In genomic region chr4:133083991-133084861, GRCm38 (mm10) we compare ENCODE assay signal across 8 mouse cellular contexts. TPM values are rescaled to one million over a fixed set of nuclear protein-coding genes. Genes with fewer than 3 reads are reported as not detected.
DNase-seq lines count a peak whose midpoint lies in the region; ATAC-seq and TF ChIP-seq lines count a peak whose summit lies in the region.

No protein-coding gene starts in this region.

- no peaks in the 10 kb centered on the region for H3K9me3 ChIP-seq in intestine, embryonic 14.5 days (ENCODE audit: control insufficient read depth, low read length)
- H3K9me3 ChIP-seq in liver, embryonic 16.5 days (replicated peaks; ENCODE audit: control insufficient read depth, low read length): no peaks in the 10 kb centered on the region
- H3K9me3 ChIP-seq in stomach, embryonic 14.5 days (ENCODE audit: control insufficient read depth, low read depth, low read length): no peaks in the 10 kb centered on the region

- no peak for TF ChIP-seq CTCF in left cerebral cortex, adult 2 months (IDR thresholded peaks at IDR 0.05)
- TF ChIP-seq CTCF in cerebellum, adult 2 months (IDR thresholded peaks at IDR 0.05; ENCODE audit: borderline replicate concordance, insufficient read depth, low read depth, low read length): no peak

- H3K36me3 ChIP-seq in intestine, embryonic 14.5 days (ENCODE audit: control insufficient read depth, insufficient read depth, low read length): peaks cover 13% of the 10 kb centered on the region
- no peaks in the 10 kb centered on the region for H3K36me3 ChIP-seq in liver, embryonic 16.5 days (ENCODE audit: control insufficient read depth, insufficient read depth)
- peaks cover 7% of the 10 kb centered on the region; the same call in 1 of the 2 replicates for H3K36me3 ChIP-seq in stomach, embryonic 14.5 days (ENCODE audit: control insufficient read depth, insufficient read depth, low read length)

- peak overlapping the region; percentile 85 for H3K4me2 ChIP-seq in intestine, embryonic 14.5 days (ENCODE audit: low read length)
- H3K4me2 ChIP-seq in liver, embryonic 16.5 days (ENCODE audit: low read depth, low read length): no peak overlapping the region
- peak overlapping the region; percentile 75 for H3K4me2 ChIP-seq in stomach, embryonic 14.5 days (replicated peaks; ENCODE audit: low read depth, low read length)

- DNase-seq in left cerebral cortex, adult 2 months (ENCODE audit: extremely low spot score in 1 of 2, low spot score in 2 of 2): peak in 1 of 2 experiments; percentile 49
- DNase-seq in left cerebral cortex, adult 11 months (ENCODE audit: low spot score): no peak
- peak; percentile 75 to 82 for DNase-seq in cerebellum, adult 2 months
- DNase-seq in gastrocnemius, postnatal 36 days: peak; percentile 74 to 80
- peak; percentile 76 for DNase-seq in intestine, embryonic 14.5 days (ENCODE audit: low spot score)

- H3K4me3 ChIP-seq in left cerebral cortex, adult 2 months: peak overlapping the region; percentile 38
- H3K4me3 ChIP-seq in cerebellum, adult 2 months (replicated peaks; ENCODE audit: insufficient read depth, low read depth, low read length): no peak overlapping the region
- peak overlapping the region; percentile 35 for H3K4me3 ChIP-seq in intestine, embryonic 14.5 days (ENCODE audit: low read depth, low read length)
- H3K4me3 ChIP-seq in liver, embryonic 16.5 days (ENCODE audit: low read depth, low read length): no peak overlapping the region
- peak overlapping the region; percentile 30 for H3K4me3 ChIP-seq in stomach, embryonic 14.5 days (ENCODE audit: low read depth, low read length)

- WGBS in cerebellum, adult 2 months: 1% methylated on average over 3 of the region's 3 CpGs
- 17% methylated on average over 3 of the region's 3 CpGs for WGBS in intestine, embryonic 14.5 days
- WGBS in liver, embryonic 16.5 days (ENCODE audit: insufficient replicate concordance): 13% methylated on average over 3 of the region's 3 CpGs
- 6% methylated on average over 3 of the region's 3 CpGs for WGBS in stomach, embryonic 14.5 days

- no peak for TF ChIP-seq POLR2A in cerebellum, adult 2 months (IDR thresholded peaks at IDR 0.05; ENCODE audit: borderline replicate concordance, insufficient read depth, low read length)

- H3K9ac ChIP-seq in intestine, embryonic 14.5 days (ENCODE audit: low read length): peak overlapping the region; percentile 49
- no peak overlapping the region for H3K9ac ChIP-seq in liver, embryonic 16.5 days (ENCODE audit: low read depth, low read length)
- 0 out of 2 replicates have a peak overlapping the region, but pooled peaks have one; percentile 18 for H3K9ac ChIP-seq in stomach, embryonic 14.5 days (replicated peaks; ENCODE audit: low read depth, low read length)

- no peaks in the 10 kb centered on the region for H3K27me3 ChIP-seq in cerebellum, adult 2 months (ENCODE audit: control insufficient read depth, insufficient read depth, low read length)
- H3K27me3 ChIP-seq in intestine, embryonic 14.5 days (replicated peaks; ENCODE audit: control insufficient read depth, insufficient read depth, low read length): no peaks in the 10 kb centered on the region
- peaks cover 15% of the 10 kb centered on the region for H3K27me3 ChIP-seq in liver, embryonic 16.5 days (ENCODE audit: control insufficient read depth, insufficient read depth, low read depth, low read length)
- no peaks in the 10 kb centered on the region for H3K27me3 ChIP-seq in stomach, embryonic 14.5 days (ENCODE audit: control insufficient read depth, insufficient read depth, low read length)

- peaks cover 29% of the 10 kb centered on the region for H3K4me1 ChIP-seq in cerebellum, adult 2 months (ENCODE audit: control insufficient read depth, insufficient read depth, low read length)
- peaks cover 60% of the 10 kb centered on the region for H3K4me1 ChIP-seq in intestine, embryonic 14.5 days (replicated peaks; ENCODE audit: control insufficient read depth, insufficient read depth, low read length)
- H3K4me1 ChIP-seq in liver, embryonic 16.5 days (ENCODE audit: control insufficient read depth, low read depth, low read length): peaks cover 30% of the 10 kb centered on the region
- peaks cover 49% of the 10 kb centered on the region for H3K4me1 ChIP-seq in stomach, embryonic 14.5 days (ENCODE audit: control insufficient read depth, insufficient read depth, low read length)

- ATAC-seq in intestine, embryonic 14.5 days (replicated peaks; ENCODE audit: low FRiP score, low TSS enrichment, low read depth): peak; percentile 32
- peak; percentile 32 for ATAC-seq in liver, embryonic 16.5 days (ENCODE audit: low read depth)
- peak; percentile 34 for ATAC-seq in stomach, embryonic 14.5 days (ENCODE audit: insufficient number of reproducible peaks, insufficient read depth, low FRiP score, low read depth)
- ATAC-seq in megakaryocyte progenitor cell, adult 5-6 weeks (replicated peaks; ENCODE audit: poor library complexity): no peak

- intact Hi-C loops in left cerebral cortex, adult 2 months (cut with DNase I): no loop called here
- intact Hi-C loops in gastrocnemius, postnatal 36 days (cut with DNase I): no loop called here

- peak overlapping the region; percentile 85 for H3K27ac ChIP-seq in left cerebral cortex, adult 2 months
- peak overlapping the region; percentile 47 for H3K27ac ChIP-seq in cerebellum, adult 2 months (ENCODE audit: insufficient read depth, low read length)
- H3K27ac ChIP-seq in intestine, embryonic 14.5 days (ENCODE audit: low read depth): peak overlapping the region; percentile 92
- H3K27ac ChIP-seq in liver, embryonic 16.5 days (ENCODE audit: low read length): no peak overlapping the region
- peak overlapping the region; percentile 96 for H3K27ac ChIP-seq in stomach, embryonic 14.5 days (ENCODE audit: low read length)

RNA-seq across cellular contexts. Expression of gene Wasf2, which starts 46.1 kb away (rescaled TPM):
- 10 to 100 TPM; 25.7 to 34.3 TPM for total RNA-seq in left cerebral cortex, adult 2 months (2021)
- polyA plus RNA-seq in cerebellum, adult 2 months (2012; rRNA removed): 15.0 and 16.3 TPM in 2 replicates
- 10 to 100 TPM; 31.1 to 31.8 TPM for total RNA-seq in gastrocnemius, postnatal 36 days (2021)
- polyA plus RNA-seq in intestine, embryonic 14.5 days (2014; fragmentation: Nextera tagmentation; extraction: Ambion mirVana): 79.6 and 88.3 TPM in 2 replicates
- 41.4 and 42.7 TPM in 2 replicates for polyA plus RNA-seq in liver, embryonic 16.5 days (2015; fragmentation: Nextera tagmentation; extraction: Ambion mirVana)
- 120 and 124 TPM in 2 replicates for polyA plus RNA-seq in stomach, embryonic 14.5 days (2014; fragmentation: Nextera tagmentation; extraction: Ambion mirVana)
- total RNA-seq in megakaryocyte progenitor cell, adult 5-6 weeks (2015): 124 and 135 TPM in 2 replicates
- total RNA-seq in megakaryocyte progenitor cell, adult 5-6 weeks (2017): 24.7 and 35.1 TPM in 2 replicates

Comparison
In these comparisons a context has a peak if more than half of its experiments do, and no peak if none do; other contexts are left out.
1. H3K4me3 ChIP-seq: peak in left cerebral cortex, adult 2 months (single experiment), intestine, embryonic 14.5 days (single experiment) and stomach, embryonic 14.5 days (single experiment); none in cerebellum, adult 2 months (single experiment) and liver, embryonic 16.5 days (single experiment).